Mouse (Mus musculus) T-helper 2 cell (primary cell): ENCODE measurements around the gene Crb1.
"Not testable (repeated sequence)": the region's sequence is repeated elsewhere in the genome, so short reads cannot be mapped to it uniquely, and the experiment has no call there.

Experiments used
- in situ Hi-C: fragments of 300-600 bp; cut with MboI, MseI; formaldehyde crosslinking; loops from one replicate; pipeline ENCODE4 v1.15.1; 2025; ENCODE audit warnings: high pct_unique_total_duplicates

Crb1 gene

DNA sequence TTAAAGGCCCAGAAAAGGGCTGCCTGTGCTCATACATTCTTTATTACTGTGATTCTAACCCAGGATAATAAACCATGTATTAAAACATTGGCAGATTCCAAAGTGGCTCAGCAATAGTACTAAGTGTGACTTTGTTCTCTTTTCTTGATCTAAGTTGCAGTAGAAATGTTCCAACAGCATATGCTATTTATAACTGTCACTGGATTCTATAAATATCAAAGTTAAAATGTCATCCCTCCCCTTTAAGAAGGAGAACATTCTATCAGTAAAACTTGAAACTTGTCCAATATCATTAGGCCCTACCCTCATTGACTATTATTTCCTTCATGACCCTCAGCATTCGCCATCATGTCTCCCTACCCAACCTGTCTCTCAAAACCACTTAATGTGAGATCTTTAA is 48.1 kb downstream of the Crb1 start:
- in situ Hi-C loops: no loop called here

GRCm38 (mm10) chr1:139328286-139328685 is 48.6 kb downstream of the Crb1 start:
- in situ Hi-C loops: no loop called here

- in situ Hi-C loops: no loop called here
Observed at GRCm38 (mm10) chr1:139325378-139325777, 51.5 kb downstream of the Crb1 start.

DNA sequence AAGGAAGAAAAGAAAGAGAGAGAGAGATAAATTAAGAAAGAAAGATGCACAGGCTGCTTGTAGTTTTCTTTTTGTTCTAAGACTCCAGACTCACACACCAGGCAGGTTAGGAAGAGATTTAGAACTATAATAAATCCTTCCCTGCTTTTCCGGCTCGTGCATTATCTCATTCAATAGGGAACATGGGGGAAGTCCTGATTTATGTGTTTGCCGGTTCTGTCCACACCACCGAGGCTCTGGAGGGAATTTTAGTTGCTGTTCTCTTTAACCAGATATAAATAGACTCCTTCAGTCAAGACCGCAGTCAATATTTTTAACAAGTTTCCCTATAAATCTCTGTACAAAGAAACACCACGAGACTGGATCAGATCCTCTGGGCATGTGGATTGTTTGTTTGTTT is 57.1 kb downstream of the Crb1 start:
- in situ Hi-C loops: no loop called here

DNA sequence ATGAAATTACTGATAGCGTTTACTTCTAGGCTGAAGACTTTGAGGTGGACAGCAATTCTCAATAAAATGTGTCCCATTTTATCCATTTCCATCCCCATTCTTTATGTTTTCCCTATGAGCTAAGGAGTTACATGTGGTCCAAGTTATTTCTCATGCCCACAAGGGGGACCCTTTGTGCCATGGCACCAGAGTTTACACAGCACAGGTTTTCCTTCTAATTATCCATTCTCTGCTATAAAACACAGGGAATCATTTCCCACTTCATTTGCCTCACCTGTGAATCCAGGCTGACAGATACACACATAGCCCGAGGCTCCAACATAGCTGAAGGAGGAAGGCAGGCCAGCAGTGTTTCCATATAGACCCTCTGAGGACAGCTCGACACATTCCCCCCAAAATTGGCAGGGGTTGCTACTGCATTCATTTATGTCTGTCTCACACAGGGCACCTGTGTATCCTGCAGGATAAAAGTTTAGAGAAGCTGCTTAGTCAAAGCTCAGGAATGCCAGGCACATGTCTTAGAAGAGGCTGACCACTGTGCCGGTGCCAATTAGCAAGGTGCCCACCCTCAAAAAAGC is 62.5 kb downstream of the Crb1 start:
- in situ Hi-C loops: no loop called here

DNA sequence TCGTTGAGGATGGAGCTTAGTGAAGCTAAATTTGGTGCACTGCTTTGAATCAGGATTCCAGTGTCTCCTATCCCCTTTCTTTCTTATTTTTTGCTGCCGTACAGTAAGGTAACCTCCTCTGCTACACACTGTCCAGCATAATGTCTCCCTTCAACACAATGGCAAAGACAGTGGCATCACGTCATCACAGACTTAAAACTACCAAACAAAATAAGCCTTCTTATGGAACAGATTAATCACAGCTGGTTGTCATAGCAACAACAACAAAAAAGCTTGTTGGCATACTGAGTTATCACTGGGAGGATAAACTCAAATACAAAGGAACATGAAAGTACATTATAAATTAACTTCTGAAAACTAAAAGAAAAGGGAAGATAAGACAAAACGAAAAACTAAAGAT is 68.0 kb downstream of the Crb1 start:
- in situ Hi-C loops: no loop called here

- in situ Hi-C loops: not testable (repeated sequence)
Observed at GRCm38 (mm10) chr1:139302519-139302918, 74.4 kb downstream of the Crb1 start.

- in situ Hi-C loops: no loop called here
Observed at GRCm38 (mm10) chr1:139301830-139302229, 75.1 kb downstream of the Crb1 start.

GRCm38 (mm10) chr1:139292023-139292422 is 84.9 kb downstream of the Crb1 start:
- in situ Hi-C loops: no loop called here

DNA sequence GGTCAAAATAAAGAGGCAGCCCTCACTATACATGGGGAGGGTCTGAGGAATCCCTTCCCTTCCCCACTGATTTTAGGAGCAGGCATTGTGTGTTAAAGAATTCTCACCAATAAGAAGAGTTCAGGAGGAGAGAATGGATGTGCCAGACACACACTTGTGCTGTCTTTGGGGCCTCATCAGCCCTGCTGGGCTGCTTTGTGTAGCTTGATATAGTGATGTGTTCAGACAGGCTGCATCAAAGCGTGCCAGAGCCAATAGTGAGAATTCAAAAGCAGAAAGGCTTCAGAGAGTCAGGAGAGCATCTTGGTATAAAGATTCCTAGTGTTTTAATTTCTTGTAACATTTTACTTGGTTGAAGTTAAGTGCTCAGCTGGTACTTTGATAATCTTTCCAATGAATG is 85.3 kb downstream of the Crb1 start:
- in situ Hi-C loops: no loop called here

- in situ Hi-C loops: no loop called here
Observed at GRCm38 (mm10) chr1:139276619-139277320, 100.1 kb downstream of the Crb1 start.

GRCm38 (mm10) chr1:139267844-139268243 is 109.1 kb downstream of the Crb1 start:
- in situ Hi-C loops: no loop called here

DNA sequence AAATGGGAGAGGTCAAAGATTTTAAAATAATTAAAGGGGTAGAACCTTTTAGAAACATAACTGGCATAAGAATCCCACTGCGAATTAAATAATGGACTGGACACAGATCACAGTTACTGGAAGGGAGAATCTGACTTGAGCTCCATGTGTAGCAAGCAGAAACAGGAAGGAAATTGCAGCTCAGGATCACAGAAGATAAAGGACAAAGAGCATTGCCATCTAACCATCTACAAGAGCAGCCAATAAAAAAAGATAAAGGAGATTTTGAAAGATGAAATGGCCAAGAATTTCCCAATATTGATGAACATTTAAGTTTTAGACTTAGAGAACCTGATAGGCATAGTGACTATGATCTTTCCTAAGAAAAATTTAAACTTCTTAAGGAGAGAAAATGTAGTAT is 112.7 kb downstream of the Crb1 start:
- in situ Hi-C loops: no loop called here

DNA sequence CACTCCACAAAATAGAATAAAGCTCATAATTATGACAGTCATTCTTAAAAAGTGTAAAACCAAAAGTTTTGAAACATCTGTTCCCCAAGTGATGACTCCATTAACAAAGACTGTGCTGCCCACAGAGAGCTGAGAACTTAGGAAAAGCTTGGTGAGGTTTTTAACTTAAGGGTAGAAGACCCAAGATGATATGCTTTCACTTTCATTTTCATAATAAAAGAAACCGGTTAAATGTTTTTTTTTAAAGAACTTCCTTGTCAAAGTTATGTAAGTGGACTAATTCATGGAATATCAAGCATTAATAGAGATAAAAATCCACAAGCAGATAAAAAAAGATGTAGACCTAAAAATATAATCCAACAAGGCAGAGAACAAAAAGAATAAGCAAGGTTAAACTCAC is 113.7 kb downstream of the Crb1 start:
- in situ Hi-C loops: no loop called here

GRCm38 (mm10) chr1:139255581-139255980 is 121.3 kb downstream of the Crb1 start:
- in situ Hi-C loops: no loop called here

GRCm38 (mm10) chr1:139252041-139252440 is 124.9 kb downstream of the Crb1 start:
- in situ Hi-C loops: no loop called here

- in situ Hi-C loops: no loop called here
Observed at GRCm38 (mm10) chr1:139249159-139249558, 127.7 kb downstream of the Crb1 start.

DNA sequence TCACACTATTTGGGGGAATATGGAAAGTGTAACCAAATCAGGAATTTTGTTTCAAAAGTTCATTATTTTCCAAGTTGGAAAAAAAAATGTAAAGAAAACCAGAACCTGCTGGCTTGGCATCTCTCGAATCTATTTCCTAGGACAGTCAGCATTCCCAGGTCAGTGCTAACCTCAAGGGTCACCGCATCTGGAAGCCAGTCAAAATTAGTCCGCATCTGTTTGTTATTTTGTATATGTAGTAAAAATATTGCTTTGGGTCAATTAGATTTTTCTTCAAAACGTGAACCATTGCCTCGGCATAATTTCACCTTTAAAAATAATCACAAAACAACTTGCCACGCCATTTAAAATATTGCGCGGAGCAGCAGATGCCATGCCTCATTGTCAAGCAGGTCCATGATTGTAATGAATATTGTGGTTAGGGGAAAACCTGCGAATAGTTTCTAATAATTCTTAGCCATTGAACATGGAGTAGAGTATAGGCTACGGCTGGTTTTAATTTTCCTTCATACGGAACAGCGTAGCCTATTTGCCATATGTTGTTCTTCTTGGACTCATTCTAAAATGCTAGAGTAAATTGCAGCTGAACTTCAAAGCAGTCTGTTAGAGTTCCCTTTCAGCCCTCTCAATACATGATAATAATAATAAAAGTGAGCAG is 130.0 kb downstream of the Crb1 start:
- in situ Hi-C loops: no loop called here

DNA sequence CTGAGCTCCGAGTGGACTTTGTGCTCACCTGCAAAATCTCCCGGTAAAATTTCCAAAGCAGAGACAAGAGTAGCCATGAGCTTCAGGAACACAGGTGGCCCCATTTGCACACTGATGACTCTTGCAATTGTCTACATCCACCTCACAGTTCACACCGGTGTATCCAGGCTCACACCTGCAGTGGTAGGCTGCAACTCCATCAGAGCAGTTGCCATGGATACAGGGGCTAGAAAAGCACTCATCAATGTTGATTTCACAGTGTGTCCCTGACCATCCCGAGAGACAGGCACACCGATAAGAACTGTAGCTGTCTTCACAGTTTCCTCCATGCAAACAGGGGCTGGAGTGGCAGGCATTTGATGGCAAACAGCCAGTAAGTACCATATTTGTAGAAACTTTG is 140.1 kb downstream of the Crb1 start:
- in situ Hi-C loops: loop anchor here (10.0 kb wide), 1 partner anchor 1592 kb away; no protein-coding TSS in a partner anchor

DNA sequence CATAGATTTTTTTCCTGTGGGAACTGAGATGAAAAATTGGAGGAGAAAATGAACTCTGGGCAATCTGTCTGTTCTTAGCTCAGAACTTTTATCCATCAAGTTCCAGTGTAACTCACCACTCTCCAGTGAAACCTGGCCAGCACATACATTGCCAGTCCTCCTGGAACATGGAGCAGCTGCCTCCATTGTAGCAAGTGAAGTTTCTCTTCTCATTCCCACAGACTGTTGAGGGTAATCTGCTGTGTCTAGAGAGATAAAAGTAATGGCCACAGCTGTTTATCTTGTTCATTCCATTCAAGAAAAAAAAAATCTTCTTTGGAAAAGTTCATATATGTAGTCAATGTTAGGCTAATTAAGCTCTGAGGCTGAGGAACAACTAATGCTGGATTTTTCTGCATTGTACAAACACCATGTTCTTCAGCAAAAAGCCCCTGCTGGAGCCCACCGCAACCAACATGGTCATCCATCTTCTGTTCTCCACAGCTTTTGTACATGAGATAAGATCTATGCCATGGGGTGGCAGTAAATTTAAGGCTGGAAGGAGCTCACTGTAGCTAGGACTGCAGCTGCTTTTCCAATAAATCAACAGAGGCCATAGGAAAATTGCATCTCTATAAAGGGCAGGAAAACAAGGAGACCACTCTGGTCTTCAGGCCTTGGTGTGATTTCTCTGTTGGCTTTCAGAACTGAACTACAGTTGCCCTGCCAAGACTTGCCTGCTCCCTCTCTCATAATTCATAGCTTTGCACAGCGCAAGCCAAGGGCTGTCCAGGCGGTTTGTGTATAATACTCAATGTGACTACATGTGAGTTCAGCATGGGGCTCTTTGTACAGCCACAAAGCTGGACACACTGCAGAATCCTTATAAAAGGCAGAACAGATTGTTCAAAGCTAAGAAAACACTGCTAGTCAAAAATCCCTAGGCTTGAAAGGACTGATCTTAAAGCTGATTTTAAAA is 142.0 kb downstream of the Crb1 start:
- in situ Hi-C loops: loop anchor here (10.0 kb wide), 1 partner anchor 1590 kb away; no protein-coding TSS in a partner anchor

GRCm38 (mm10) chr1:139232636-139233035 is 144.3 kb downstream of the Crb1 start:
- in situ Hi-C loops: loop anchor here (10.0 kb wide), 1 partner anchor 1588 kb away; no protein-coding TSS in a partner anchor
